Comparison of ENCODE assay signal across 16 mouse cellular contexts in the genomic region with DNA sequence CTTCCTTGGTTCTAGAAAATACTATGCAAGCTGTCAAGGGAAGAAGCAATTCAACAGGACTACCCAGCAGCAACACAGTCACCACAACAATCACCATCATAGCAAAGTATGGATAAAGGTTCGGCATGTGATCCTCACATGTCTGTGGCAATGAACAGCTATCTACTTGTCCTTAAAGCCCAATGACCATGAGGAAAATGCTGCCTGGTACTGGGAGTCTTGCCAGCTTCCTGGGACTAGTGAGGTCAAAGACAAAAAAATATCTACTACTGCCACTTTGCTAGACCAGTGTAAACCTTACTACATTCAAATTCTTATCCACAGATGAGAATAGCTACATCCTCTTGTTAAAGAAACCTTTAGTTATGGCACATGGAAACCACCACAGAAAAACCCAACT.
"Had no signal": no experiment of that assay in that cellular context is flagged by ENCODE, and none has a peak within 500 bp of the region (broad histone marks: within the 10 kb centered on the region; RNA-seq: fewer than 3 reads in every experiment).

No protein-coding gene starts in this region.

- H3K27ac ChIP-seq: lung, embryonic 15.5 days; macrophage; midbrain, embryonic 12.5 days; midbrain, embryonic 15.5 days; neural tube, embryonic 12.5 days; stomach, embryonic 15.5 days; stomach, postnatal 0 days had no signal

- H3K9me3 ChIP-seq: lung, embryonic 15.5 days; midbrain, embryonic 12.5 days; midbrain, embryonic 15.5 days; neural tube, embryonic 12.5 days; stomach, embryonic 15.5 days had no signal

- H3K27me3 ChIP-seq: lung, embryonic 15.5 days; megakaryocyte, embryonic 14.5 days; midbrain, embryonic 12.5 days; midbrain, embryonic 15.5 days; neural tube, embryonic 12.5 days; stomach, embryonic 15.5 days had no signal

- H3K4me2 ChIP-seq: lung, embryonic 15.5 days; midbrain, embryonic 12.5 days; midbrain, embryonic 15.5 days; neural tube, embryonic 12.5 days; stomach, embryonic 15.5 days had no signal

- H3K4me1 ChIP-seq: lung, embryonic 15.5 days; megakaryocyte, embryonic 14.5 days; midbrain, embryonic 12.5 days; midbrain, embryonic 15.5 days; neural tube, embryonic 12.5 days; stomach, embryonic 15.5 days had no signal

- H3K36me3 ChIP-seq: lung, embryonic 15.5 days; midbrain, embryonic 12.5 days; midbrain, embryonic 15.5 days; neural tube, embryonic 12.5 days; stomach, embryonic 15.5 days had no signal

- H3K9ac ChIP-seq: lung, embryonic 15.5 days; midbrain, embryonic 12.5 days; midbrain, embryonic 15.5 days; neural tube, embryonic 12.5 days; stomach, embryonic 15.5 days had no signal

- ATAC-seq: lung, postnatal 0 days; midbrain, embryonic 15.5 days had no signal

- H3K4me3 ChIP-seq: lung, embryonic 15.5 days; megakaryocyte, embryonic 14.5 days; midbrain, embryonic 12.5 days; midbrain, embryonic 15.5 days; neural tube, embryonic 12.5 days; stomach, embryonic 15.5 days had no signal

- DNase-seq: lung, adult 2 months; lung, postnatal 14 days; lung, postnatal 36 days; right cerebral cortex, postnatal 14 days; thymus, adult 2 months; thymus, postnatal 25 days; thymus, postnatal 4 days had no signal
